Comparison of ENCODE assay signal across 10 mouse cellular contexts in genomic region chr2:27211966-27212893, GRCm38 (mm10). TPM values are rescaled to one million over a fixed set of nuclear protein-coding genes. Genes with fewer than 3 reads are reported as not detected.
DNase-seq lines count a peak whose midpoint lies in the region; ATAC-seq and TF ChIP-seq lines count a peak whose summit lies in the region.
"Had no signal": no experiment of that assay in that cellular context is flagged by ENCODE, and none has a peak within 500 bp of the region (broad histone marks: within the 10 kb centered on the region; RNA-seq: fewer than 3 reads in every experiment).

No protein-coding gene starts in this region.

- H3K4me3 ChIP-seq in kidney, adult 2 months (ENCODE audit: insufficient read depth, low read depth, low read length): no peak overlapping the region
- no peak overlapping the region for H3K4me3 ChIP-seq in kidney, embryonic 15.5 days (replicated peaks)
- H3K4me3 ChIP-seq in forebrain, postnatal 0 days (ENCODE audit: low read depth, low read length): no peak overlapping the region
- no peak overlapping the region for H3K4me3 ChIP-seq in liver, embryonic 12.5 days
- H3K4me3 ChIP-seq: neural tube, embryonic 12.5 days had no signal

- H3K9ac ChIP-seq in kidney, embryonic 15.5 days: no peak overlapping the region
- no peak overlapping the region for H3K9ac ChIP-seq in forebrain, postnatal 0 days
- no peak overlapping the region for H3K9ac ChIP-seq in liver, embryonic 12.5 days
- H3K9ac ChIP-seq: neural tube, embryonic 12.5 days had no signal

- TF ChIP-seq POLR2A in kidney, adult 2 months (IDR thresholded peaks at IDR 0.05; ENCODE audit: low read depth, low read length): no peak

- H3K27me3 ChIP-seq in kidney, adult 2 months (replicated peaks; ENCODE audit: control insufficient read depth, insufficient read depth, low read length): no peaks in the 10 kb centered on the region
- H3K27me3 ChIP-seq in kidney, embryonic 15.5 days: no peaks in the 10 kb centered on the region
- no peaks in the 10 kb centered on the region for H3K27me3 ChIP-seq in Patski
- no peaks in the 10 kb centered on the region for H3K27me3 ChIP-seq in forebrain, postnatal 0 days (ENCODE audit: insufficient read depth, low read length)
- H3K27me3 ChIP-seq in liver, embryonic 12.5 days (replicated peaks): no peaks in the 10 kb centered on the region
- H3K27me3 ChIP-seq: neural tube, embryonic 12.5 days had no signal

- POLR2A ChIA-PET in Patski (lab: Charles Lee): no interaction called here

- no peak overlapping the region for H3K4me2 ChIP-seq in kidney, embryonic 15.5 days
- H3K4me2 ChIP-seq in forebrain, postnatal 0 days (ENCODE audit: low read depth): no peak overlapping the region
- no peak overlapping the region for H3K4me2 ChIP-seq in liver, embryonic 12.5 days
- H3K4me2 ChIP-seq: neural tube, embryonic 12.5 days had no signal

- CTCF ChIA-PET in Patski (lab: Charles Lee): interaction anchor here (1.0 to 1.6 kb wide), 4 partner anchors 20 to 168 kb away, joined by 3 read pairs; no protein-coding TSS in a partner anchor

- DNase-seq in kidney, adult 2 months: peak; percentile 86
- no peak for DNase-seq in Patski (ENCODE audit: low read depth, low spot score)
- peak; percentile 90 for DNase-seq in cerebellum, adult 9-11 months
- DNase-seq in heart, postnatal 4 days: peak; percentile 47
- DNase-seq in right cerebral cortex, postnatal 36 days (ENCODE audit: low spot score in 2 of 2): peak; percentile 60 to 74
- no peak for DNase-seq in forebrain, postnatal 0 days

- H3K4me1 ChIP-seq in kidney, adult 2 months (ENCODE audit: control insufficient read depth, insufficient read depth, low read length): peaks cover 7% of the 10 kb centered on the region; the same call in 1 of the 2 replicates
- peaks cover 13% of the 10 kb centered on the region for H3K4me1 ChIP-seq in kidney, embryonic 15.5 days
- no peaks in the 10 kb centered on the region for H3K4me1 ChIP-seq in forebrain, postnatal 0 days (ENCODE audit: insufficient read depth)
- H3K4me1 ChIP-seq in liver, embryonic 12.5 days: no peaks in the 10 kb centered on the region

- no peak for TF ChIP-seq CTCF in kidney, adult 2 months (conservative IDR thresholded peaks at IDR 0.05; ENCODE audit: insufficient read depth, insufficient read length, low read depth, low read length)
- TF ChIP-seq CTCF in Patski (IDR thresholded peaks at IDR 0.05): no peak
- no peak for TF ChIP-seq CTCF in forebrain, postnatal 0 days (IDR thresholded peaks at IDR 0.05; ENCODE audit: low read depth)

- in situ Hi-C loops in Patski (cut with MboI; ENCODE audit: low pct_unique_long_range_greater_than_20kb): no loop called here

- no peaks in the 10 kb centered on the region for H3K9me3 ChIP-seq in kidney, embryonic 15.5 days (replicated peaks)
- H3K9me3 ChIP-seq in forebrain, postnatal 0 days (ENCODE audit: low read length): no peaks in the 10 kb centered on the region
- no peaks in the 10 kb centered on the region for H3K9me3 ChIP-seq in liver, embryonic 12.5 days (replicated peaks)
- H3K9me3 ChIP-seq: neural tube, embryonic 12.5 days had no signal

- peak overlapping the region; percentile 72 for H3K27ac ChIP-seq in kidney, adult 2 months (ENCODE audit: insufficient read depth, low read depth, low read length)
- no peak overlapping the region for H3K27ac ChIP-seq in kidney, embryonic 15.5 days
- no peak overlapping the region for H3K27ac ChIP-seq in forebrain, postnatal 0 days (ENCODE audit: low read depth, low read length)
- H3K27ac ChIP-seq in liver, embryonic 12.5 days: no peak overlapping the region
- H3K27ac ChIP-seq: neural tube, embryonic 12.5 days had no signal

- H3K36me3 ChIP-seq in kidney, adult 2 months (ENCODE audit: control insufficient read depth, insufficient read depth, low read length): no peaks in the 10 kb centered on the region
- H3K36me3 ChIP-seq in kidney, embryonic 15.5 days: peaks cover 9% of the 10 kb centered on the region; the same call in 1 of the 2 replicates
- no peaks in the 10 kb centered on the region for H3K36me3 ChIP-seq in forebrain, postnatal 0 days (ENCODE audit: insufficient read depth)
- H3K36me3 ChIP-seq in liver, embryonic 12.5 days: peaks cover 5% of the 10 kb centered on the region; the same call in 1 of the 2 replicates
- H3K36me3 ChIP-seq: neural tube, embryonic 12.5 days had no signal

- WGBS in kidney, adult 2 months: 49% methylated on average over 8 of the region's 8 CpGs
- 69% methylated on average over 8 of the region's 8 CpGs for WGBS in kidney, embryonic 15.5 days
- WGBS in forebrain, postnatal 0 days: 58% methylated on average over 8 of the region's 8 CpGs
- 56% methylated on average over 8 of the region's 8 CpGs for WGBS in liver, embryonic 12.5 days (ENCODE audit: insufficient replicate concordance)

- no peak for ATAC-seq in kidney, embryonic 15.5 days (replicated peaks; ENCODE audit: low FRiP score)
- peak; percentile 41 for ATAC-seq in Patski
- no peak for ATAC-seq in forebrain, postnatal 0 days
- no peak for ATAC-seq in liver, embryonic 12.5 days

RNA-seq across cellular contexts. Expression of gene Sardh, which starts 35.9 kb away (rescaled TPM):
- 232 and 278 TPM in 2 replicates for polyA plus RNA-seq in kidney, adult 2 months (2012; rRNA removed)
- 38.7 and 46.1 TPM in 2 replicates for polyA plus RNA-seq in kidney, embryonic 15.5 days (2015; fragmentation: Nextera tagmentation; extraction: Ambion mirVana)
- polyA plus RNA-seq in Patski (2021): 9.4 TPM
- total RNA-seq in heart, postnatal 4 days (2021): 10 to 100 TPM; 20.4 to 24.9 TPM
- total RNA-seq in forebrain, postnatal 0 days (2014; rRNA removed): 7.2 and 7.5 TPM in 2 replicates
- polyA plus RNA-seq in forebrain, postnatal 0 days (2015; fragmentation: Nextera tagmentation; extraction: Ambion mirVana): 5.7 and 6.2 TPM in 2 replicates
- polyA plus RNA-seq in liver, embryonic 12.5 days (2016; fragmentation: Nextera tagmentation; extraction: Ambion mirVana): 37.6 and 41.5 TPM in 2 replicates

RNA-seq across cellular contexts. Expression of gene Dbh, which starts 47.2 kb away (rescaled TPM):
- polyA plus RNA-seq in kidney, adult 2 months (2012; rRNA removed): 3.1 and 10.1 TPM in 2 replicates
- 3.5 and 19.1 TPM in 2 replicates for polyA plus RNA-seq in kidney, embryonic 15.5 days (2015; fragmentation: Nextera tagmentation; extraction: Ambion mirVana)
- polyA plus RNA-seq in Patski (2021): not detected
- total RNA-seq in heart, postnatal 4 days (2021): 1 to 10 TPM; 1.1 to 1.8 TPM
- 0.05 and 0.15 TPM in 2 replicates for total RNA-seq in forebrain, postnatal 0 days (2014; rRNA removed)
- 0.09 and 0.15 TPM in 2 replicates for polyA plus RNA-seq in forebrain, postnatal 0 days (2015; fragmentation: Nextera tagmentation; extraction: Ambion mirVana)
- 0.05 and 0.12 TPM in 2 replicates for polyA plus RNA-seq in liver, embryonic 12.5 days (2016; fragmentation: Nextera tagmentation; extraction: Ambion mirVana)
- total RNA-seq: MEL had no signal

Comparison
In these comparisons a context has a peak if more than half of its experiments do, and no peak if none do; other contexts are left out.
1. DNase-seq: peak in kidney, adult 2 months (single experiment), cerebellum, adult 9-11 months (single experiment), heart, postnatal 4 days (single experiment) and right cerebral cortex, postnatal 36 days (2 of 2); none in Patski (single experiment) and forebrain, postnatal 0 days (single experiment).